ENCODE assay signal across 10 mouse cellular contexts in the genomic region with DNA sequence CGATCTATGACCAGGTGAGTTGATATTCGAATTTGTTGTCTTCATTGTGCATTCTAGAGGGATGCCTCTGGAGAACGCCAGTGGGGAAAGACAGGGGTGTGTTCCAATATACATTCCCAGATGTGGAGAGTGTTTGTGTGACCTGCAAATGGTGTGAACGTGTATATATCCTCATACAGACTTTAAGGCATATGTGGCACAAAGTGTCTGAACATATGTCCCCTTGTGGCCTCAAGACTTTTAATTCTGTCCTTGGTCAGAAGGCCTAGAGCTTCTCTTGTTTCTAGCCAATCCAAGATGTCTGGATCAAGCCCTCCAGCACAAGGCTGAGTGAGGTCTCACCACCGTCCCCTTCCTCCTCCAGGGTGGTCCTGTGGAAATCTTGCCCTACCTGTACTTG. TPM values are rescaled to one million over a fixed set of nuclear protein-coding genes. Genes with fewer than 3 reads are reported as not detected.
DNase-seq lines count a peak whose midpoint lies in the region; ATAC-seq and TF ChIP-seq lines count a peak whose summit lies in the region.
"Had no signal": no experiment of that assay in that cellular context is flagged by ENCODE, and none has a peak within 500 bp of the region (broad histone marks: within the 10 kb centered on the region; RNA-seq: fewer than 3 reads in every experiment).

No protein-coding gene starts in this region.

- peaks cover 16% of the 10 kb centered on the region for H3K27me3 ChIP-seq in embryonic facial prominence, embryonic 11.5 days (ENCODE audit: control insufficient read depth, insufficient read depth, low read length)
- H3K27me3 ChIP-seq in hindbrain, postnatal 0 days (ENCODE audit: insufficient read depth, low read length), result peaks cover 4% of the 10 kb centered on the region
- no peaks in the 10 kb centered on the region for H3K27me3 ChIP-seq in myocyte (ENCODE audit: control insufficient read depth, insufficient read depth, insufficient read length)

- H3K4me2 ChIP-seq in embryonic facial prominence, embryonic 11.5 days (ENCODE audit: low read depth, low read length), result peak overlapping the region; percentile 93
- peak overlapping the region; percentile 82 for H3K4me2 ChIP-seq in hindbrain, postnatal 0 days (ENCODE audit: low read depth, low read length)
- H3K4me2 ChIP-seq in myocyte (ENCODE audit: low read depth), result peak overlapping the region; percentile 85

- H3K4me1 ChIP-seq in embryonic facial prominence, embryonic 11.5 days (ENCODE audit: control insufficient read depth, insufficient read depth, low read length), result peaks cover 6% of the 10 kb centered on the region
- H3K4me1 ChIP-seq in hindbrain, postnatal 0 days (ENCODE audit: insufficient read depth, low read length), result peaks cover 12% of the 10 kb centered on the region

- H3K36me3 ChIP-seq in embryonic facial prominence, embryonic 11.5 days (replicated peaks; ENCODE audit: control insufficient read depth, insufficient read depth, low read depth, low read length), result no peaks in the 10 kb centered on the region
- H3K36me3 ChIP-seq in hindbrain, postnatal 0 days (ENCODE audit: insufficient read depth, low read length), result no peaks in the 10 kb centered on the region
- no peaks in the 10 kb centered on the region for H3K36me3 ChIP-seq in myocyte (ENCODE audit: control insufficient read depth, insufficient read depth)

- no peak for TF ChIP-seq POLR2A in myocyte (IDR thresholded peaks at IDR 0.05; ENCODE audit: insufficient read length, low read depth)

- H3K4me3 ChIP-seq in left cerebral cortex, adult 2 months, result peak overlapping the region; percentile 65
- H3K4me3 ChIP-seq in embryonic facial prominence, embryonic 11.5 days (ENCODE audit: low read depth, low read length), result peak overlapping the region; percentile 53
- H3K4me3 ChIP-seq in hindbrain, postnatal 0 days (ENCODE audit: low read length), result peak overlapping the region; percentile 53
- peak overlapping the region; percentile 29 for H3K4me3 ChIP-seq in myocyte

- no peaks in the 10 kb centered on the region for H3K9me3 ChIP-seq in embryonic facial prominence, embryonic 11.5 days (replicated peaks; ENCODE audit: control insufficient read depth, low read length)
- no peaks in the 10 kb centered on the region for H3K9me3 ChIP-seq in hindbrain, postnatal 0 days (ENCODE audit: low read length)

- no peak for ATAC-seq in embryonic facial prominence, embryonic 11.5 days (replicated peaks; ENCODE audit: insufficient number of reproducible peaks, low FRiP score, low TSS enrichment, low read depth)
- ATAC-seq in hindbrain, postnatal 0 days, result no peak

- intact Hi-C loops in left cerebral cortex, adult 2 months (cut with DNase I), result loop anchor here (5.0 kb wide), 1 partner anchor 65 kb away; a partner anchor contains a TSS
- intact Hi-C loops in left cerebral cortex, postnatal 36 days (cut with DNase I), result loop anchor here (10.0 kb wide), 1 partner anchor 172 kb away; no protein-coding TSS in a partner anchor

- H3ac ChIP-seq in myocyte (ENCODE audit: control insufficient read depth, insufficient read length), result peak overlapping the region; percentile 72

- DNase-seq in left cerebral cortex, adult 2 months (ENCODE audit: extremely low spot score in 1 of 2, low spot score in 2 of 2), result no peak
- DNase-seq in left cerebral cortex, adult 11 months (ENCODE audit: low spot score), result no peak
- no peak for DNase-seq in embryonic facial prominence, embryonic 11.5 days (ENCODE audit: low spot score)
- DNase-seq in hindbrain, postnatal 0 days (ENCODE audit: low spot score), result no peak
- DNase-seq in right cerebral cortex, postnatal 25 days, result no peak
- no peak for DNase-seq in left cerebral cortex, postnatal 36 days (ENCODE audit: low spot score in 2 of 2)
- DNase-seq in cerebellum, adult 11 months, result no peak

- no peak overlapping the region; the same call in 1 of the 2 replicates for H3K27ac ChIP-seq in left cerebral cortex, adult 2 months
- H3K27ac ChIP-seq in embryonic facial prominence, embryonic 11.5 days (replicated peaks; ENCODE audit: low read depth, low read length), result no peak overlapping the region
- H3K27ac ChIP-seq in hindbrain, postnatal 0 days, result no peak overlapping the region

- no peak for TF ChIP-seq CTCF in left cerebral cortex, adult 2 months (IDR thresholded peaks at IDR 0.05)
- TF ChIP-seq CTCF in hindbrain, postnatal 0 days (IDR thresholded peaks at IDR 0.05; ENCODE audit: low read depth), result no peak

- no peaks in the 10 kb centered on the region for H3K79me2 ChIP-seq in myocyte (ENCODE audit: control insufficient read depth, insufficient read depth)

- WGBS in embryonic facial prominence, embryonic 11.5 days, result 42% methylated on average over 5 of the region's 5 CpGs
- 42% methylated on average over 5 of the region's 5 CpGs for WGBS in hindbrain, postnatal 0 days

- no peak overlapping the region for H3K9ac ChIP-seq in embryonic facial prominence, embryonic 11.5 days (replicated peaks; ENCODE audit: low read length)
- peak overlapping the region; percentile 69 for H3K9ac ChIP-seq in hindbrain, postnatal 0 days (replicated peaks; ENCODE audit: low read length)

TF ChIP-seq in myocyte, 11 proteins besides CTCF, POLR2A, EP300 and RAD21:
- TF ChIP-seq REST (IDR thresholded peaks at IDR 0.05; ENCODE audit: insufficient read depth, insufficient read length) (no peak), USF1 (IDR thresholded peaks at IDR 0.05; ENCODE audit: low read depth) (no peak), TCF3 (IDR thresholded peaks at IDR 0.05; ENCODE audit: insufficient read length, low read depth) (no peak), SRF (IDR thresholded peaks at IDR 0.05; ENCODE audit: control insufficient read depth, insufficient read length, low read depth) (no peak), E2F4 (IDR thresholded peaks at IDR 0.05; ENCODE audit: insufficient read depth) (no peak), POLR2AphosphoS2 (IDR thresholded peaks at IDR 0.05; ENCODE audit: insufficient read length, low read depth) (no peak), TCF12 (IDR thresholded peaks at IDR 0.05; ENCODE audit: insufficient read depth, poor library complexity, severe bottlenecking) (no peak), MYOG (IDR thresholded peaks at IDR 0.05; ENCODE audit: control insufficient read depth in 1 of 3, insufficient read depth in 1 of 3, insufficient read length in 2 of 3, low read depth in 2 of 3) (no peak), MAX (IDR thresholded peaks at IDR 0.05; ENCODE audit: low read depth) (no peak), CEBPB (IDR thresholded peaks at IDR 0.05; ENCODE audit: insufficient read depth, poor library complexity, severe bottlenecking) (no peak), MYOD1 (IDR thresholded peaks at IDR 0.05; ENCODE audit: control insufficient read depth in 1 of 3, insufficient read length in 2 of 3, low read depth in 2 of 3) (no peak)

RNA-seq across cellular contexts. Expression of a gene that starts 0.9 kb away (rescaled TPM):
- total RNA-seq in left cerebral cortex, adult 2 months (2021), result 1 to 10 TPM; 2.4 to 3.5 TPM
- polyA plus RNA-seq in embryonic facial prominence, embryonic 11.5 days (2014; fragmentation: Nextera tagmentation; extraction: Ambion mirVana), result 4.2 and 4.4 TPM in 2 replicates
- 8.7 and 14.3 TPM in 2 replicates for total RNA-seq in hindbrain, postnatal 0 days (2014; rRNA removed)
- 19.4 and 19.9 TPM in 2 replicates for polyA plus RNA-seq in hindbrain, postnatal 0 days (2015; fragmentation: Nextera tagmentation; extraction: Ambion mirVana)
- 4.5 TPM for polyA plus RNA-seq in myocyte (2012; fragmentation: generic; extraction: Trizol)
- total RNA-seq in left cerebral cortex, postnatal 36 days (2021), result 1 to 10 TPM; 1.6 to 2.5 TPM

RNA-seq across cellular contexts. Expression of a gene that starts 1.6 kb away (rescaled TPM):
- not detected for total RNA-seq in left cerebral cortex, adult 2 months (2021)
- 0.10 and 0.11 TPM in 2 replicates for polyA plus RNA-seq in embryonic facial prominence, embryonic 11.5 days (2014; fragmentation: Nextera tagmentation; extraction: Ambion mirVana)
- total RNA-seq in hindbrain, postnatal 0 days (2014; rRNA removed), result not detected in 2 replicates
- not detected in 2 replicates for polyA plus RNA-seq in hindbrain, postnatal 0 days (2015; fragmentation: Nextera tagmentation; extraction: Ambion mirVana)
- polyA plus RNA-seq in myocyte (2012; fragmentation: generic; extraction: Trizol), result 0.01 TPM
- total RNA-seq in left cerebral cortex, postnatal 36 days (2021), result not detected
- total RNA-seq: adrenal gland, postnatal 14 days had no signal
- polyA plus RNA-seq: kidney, adult 2 months had no signal

RNA-seq across cellular contexts. Expression of a gene that starts 26.1 kb away (rescaled TPM):
- under 1 TPM; 0.32 to 0.54 TPM for total RNA-seq in left cerebral cortex, adult 2 months (2021)
- polyA plus RNA-seq in embryonic facial prominence, embryonic 11.5 days (2014; fragmentation: Nextera tagmentation; extraction: Ambion mirVana), result 1.9 TPM in 2 replicates
- total RNA-seq in hindbrain, postnatal 0 days (2014; rRNA removed), result 0.47 and 0.99 TPM in 2 replicates
- 0.89 and 1.1 TPM in 2 replicates for polyA plus RNA-seq in hindbrain, postnatal 0 days (2015; fragmentation: Nextera tagmentation; extraction: Ambion mirVana)
- polyA plus RNA-seq in myocyte (2012; fragmentation: generic; extraction: Trizol), result not detected
- total RNA-seq in left cerebral cortex, postnatal 36 days (2021), result under 1 TPM; 0.25 to 0.97 TPM
